Mouse (Mus musculus) intestine, postnatal 0 days (tissue): ENCODE results near the gene Ric3. TPM values are rescaled to one million over a fixed set of nuclear protein-coding genes. Genes with fewer than 3 reads are reported as not detected.

Experiments
- ATAC-seq: fragments of 200-750 bp; cut with Nextera tagmentation; 2 replicates; pipeline ENCODE4 v1.8.0; 2017; ENCODE audit warnings: mild to moderate bottlenecking, moderate TSS enrichment, moderate library complexity
- H3K27ac ChIP-seq: fragments of 300-500 bp; sonication (generic); 2 replicates; pipeline ENCODE4 v1.5.1; 2014; ENCODE audit warnings: mild to moderate bottlenecking, low read depth, low read length, moderate library complexity
- H3K27me3 ChIP-seq: fragments of 300-500 bp; sonication (generic); replicated peaks from 2 replicates; pipeline ENCODE4 v1.6.1; 2014; ENCODE audit warnings: low read length, mixed read lengths; ENCODE audit not compliant: control insufficient read depth, insufficient read depth
- H3K36me3 ChIP-seq: fragments of 300-500 bp; sonication (generic); 2 replicates; pipeline ENCODE4 v1.6.1; 2014; ENCODE audit warnings: mild to moderate bottlenecking, moderate library complexity; ENCODE audit not compliant: control insufficient read depth, insufficient read depth
- H3K4me1 ChIP-seq: fragments of 300-500 bp; sonication (generic); replicated peaks from 2 replicates; pipeline ENCODE4 v1.6.1; 2014; ENCODE audit warnings: antibody characterized with exemption, low read length, mixed read lengths; ENCODE audit not compliant: control insufficient read depth, insufficient read depth
- H3K4me2 ChIP-seq: fragments of 300-500 bp; sonication (generic); replicated peaks from 2 replicates; pipeline ENCODE4 v1.6.1; 2014; ENCODE audit warnings: low read depth, mild to moderate bottlenecking, moderate library complexity
- H3K4me3 ChIP-seq: fragments of 300-500 bp; sonication (generic); 2 replicates; pipeline ENCODE4 v1.5.1; 2014; ENCODE audit warnings: low read depth, low read length
- H3K9ac ChIP-seq: fragments of 300-500 bp; sonication (generic); 2 replicates; pipeline ENCODE4 v1.6.1; 2014; ENCODE audit warnings: mild to moderate bottlenecking, low read depth, low read length
- H3K9me3 ChIP-seq: fragments of 300-500 bp; sonication (generic); 2 replicates; pipeline ENCODE4 v1.6.1; 2016; ENCODE audit warnings: mixed run types; ENCODE audit not compliant: control insufficient read depth
- CTCF ChIP-seq: sonication (generic); IDR thresholded peaks from 2 replicates; pipeline ENCODE4 v1.5.1; 2016; ENCODE audit warnings: low read depth, mild to moderate bottlenecking, control low read depth, antibody characterized with exemption, moderate library complexity
- WGBS: fragments of 180-500 bp; shearing (Covaris S2); extraction: QIAGEN DNeasy Blood & Tissue Kit; methylation state at CpG from one replicate; pipeline ENCODE4 v1.1.7; 2014; 5-methylcytosine and 5-hydroxymethylcytosine counted together
- polyA plus RNA-seq: library from polyadenylated mRNA; unstranded; fragments of >200 nt; fragmentation: Nextera tagmentation; extraction: Ambion mirVana; gene quantifications from 2 replicates; pipeline ENCODE4 v1.2.1, GENCODE M21; 2015

Ric3 gene
- polyA plus RNA-seq, 1 experiment from 2014 or later: 1.0 TPM

DNA sequence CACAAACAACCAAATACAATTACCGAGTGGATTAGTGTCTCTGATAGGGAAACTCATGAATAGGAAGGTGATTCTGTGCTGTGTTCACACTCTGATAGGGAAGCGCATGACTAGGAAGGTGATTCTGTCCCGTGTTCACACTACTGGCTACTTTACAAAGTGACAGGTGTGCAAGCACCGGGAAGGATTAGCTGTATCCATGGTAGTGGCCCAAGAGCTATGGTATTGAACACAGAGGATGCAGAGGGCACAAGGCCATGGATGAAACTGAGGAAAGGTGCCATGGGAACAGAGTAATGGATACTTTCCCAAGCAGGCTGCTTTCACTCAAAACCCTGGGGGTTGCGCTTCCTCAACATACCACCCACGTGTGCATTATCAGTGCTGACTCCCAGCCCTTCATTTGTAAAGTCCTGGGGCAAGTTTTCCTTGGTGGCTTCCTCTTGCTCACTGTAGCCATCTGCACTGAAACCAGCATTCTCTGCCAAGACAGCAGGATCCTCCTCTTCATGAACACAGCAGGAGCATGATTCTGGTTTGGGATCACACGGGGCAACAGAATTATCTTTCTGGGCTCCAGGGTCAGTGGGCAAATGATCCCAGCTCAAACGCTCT, 44.9 kb downstream of the Ric3 start:
- no peaks in the 10 kb centered on the region for H3K4me1 ChIP-seq
- no peak for ATAC-seq
- no peak overlapping the region for H3K27ac ChIP-seq
- no peak overlapping the region for H3K9ac ChIP-seq
- H3K4me2 ChIP-seq: no peak overlapping the region
- H3K27me3 ChIP-seq: no peaks in the 10 kb centered on the region
- 70% methylated on average over 8 of the region's 8 CpGs for WGBS
- no peaks in the 10 kb centered on the region for H3K9me3 ChIP-seq
- H3K36me3 ChIP-seq: no peaks in the 10 kb centered on the region
- no peak overlapping the region for H3K4me3 ChIP-seq
- no peak for TF ChIP-seq CTCF

DNA sequence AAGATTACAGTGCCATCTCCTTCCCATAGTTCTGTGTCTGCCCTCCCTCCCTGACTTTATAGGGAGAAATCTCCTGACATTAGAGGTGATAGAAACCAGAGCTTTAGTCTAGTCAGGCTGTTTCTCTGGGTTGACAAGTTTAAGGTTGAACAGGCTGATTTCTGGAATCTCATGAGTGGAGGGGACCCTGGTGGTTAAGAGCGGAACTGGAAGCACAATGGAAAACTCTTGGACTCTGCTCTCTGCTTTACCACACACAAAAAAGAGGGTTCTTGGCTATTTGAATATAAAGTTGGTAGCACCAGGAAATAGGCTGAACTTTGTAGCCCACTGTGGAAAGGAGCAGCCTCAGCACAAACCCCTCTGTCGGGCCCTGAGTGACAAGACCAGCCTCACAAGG, 51.1 kb downstream of the Ric3 start:
- Histone ChIP-seq H3K9ac (no peak overlapping the region), H3K9me3 (no peaks in the 10 kb centered on the region), H3K4me3 (no peak overlapping the region)

DNA sequence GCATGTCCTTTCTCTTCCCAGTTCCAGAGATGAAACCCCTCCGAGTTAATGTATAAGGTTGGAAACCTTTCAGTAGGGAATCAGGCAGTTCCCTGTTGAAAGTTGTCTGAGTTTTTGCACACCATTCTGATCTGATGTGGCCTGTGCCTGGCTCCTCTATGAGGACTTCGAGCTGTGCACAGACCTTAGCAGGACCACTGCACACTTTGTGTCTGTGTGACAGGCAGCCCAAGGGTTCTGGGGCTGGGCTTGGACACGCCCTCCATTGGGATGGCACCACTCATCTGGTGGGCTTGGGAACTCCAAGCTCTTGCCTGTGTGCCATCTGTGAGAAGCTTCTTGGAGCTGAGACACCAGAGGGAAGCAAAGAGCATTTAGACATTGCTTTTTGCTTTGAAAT, 51.8 kb downstream of the Ric3 start:
- H3K27me3 ChIP-seq: no peaks in the 10 kb centered on the region
- no peaks in the 10 kb centered on the region for H3K4me1 ChIP-seq
- no peak overlapping the region for H3K4me3 ChIP-seq
- no peaks in the 10 kb centered on the region for H3K9me3 ChIP-seq
- ATAC-seq: no peak
- H3K27ac ChIP-seq: no peak overlapping the region
- H3K36me3 ChIP-seq: no peaks in the 10 kb centered on the region
- WGBS: 79% methylated on average over 3 of the region's 3 CpGs
- no peak for TF ChIP-seq CTCF
- no peak overlapping the region for H3K9ac ChIP-seq
- no peak overlapping the region for H3K4me2 ChIP-seq

More for the DNA sequence above, 51.1 kb downstream of the Ric3 start:
- whole genome bisulfite sequencing: 83% methylated on average over 2 of the region's 2 CpGs
- Histone ChIP-seq H3K36me3 (no peaks in the 10 kb centered on the region), H3K27me3 (no peaks in the 10 kb centered on the region), H3K27ac (no peak overlapping the region), H3K4me1 (no peaks in the 10 kb centered on the region), H3K4me2 (no peak overlapping the region)
- TF ChIP-seq CTCF: peak; percentile 34
- ATAC-seq: no peak

DNA sequence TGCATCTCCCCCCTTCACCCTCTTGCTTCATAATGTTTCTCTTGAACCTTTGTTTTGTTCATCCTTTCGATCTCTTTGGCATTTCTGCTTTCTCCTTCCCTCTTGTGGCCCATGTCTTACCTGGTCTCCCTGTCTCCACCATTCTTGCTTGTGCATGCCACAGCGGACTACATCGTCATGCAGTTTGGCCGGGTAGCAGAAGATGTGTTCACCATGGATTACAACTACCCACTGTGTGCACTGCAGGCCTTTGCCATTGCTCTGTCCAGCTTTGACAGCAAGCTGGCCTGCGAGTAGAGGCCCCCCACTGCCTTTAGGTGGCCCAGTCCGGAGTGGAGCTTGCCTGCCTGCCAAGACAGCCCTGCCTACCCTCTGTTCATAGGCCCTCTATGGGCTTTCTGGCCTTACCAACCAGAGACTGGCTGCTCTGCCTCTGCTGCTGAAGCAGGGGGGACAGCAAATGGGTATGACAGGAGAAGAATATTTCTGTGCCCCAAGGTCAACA, 53.1 kb downstream of the Ric3 start:
- Histone ChIP-seq H3K27me3 (no peaks in the 10 kb centered on the region), H3K4me1 (no peaks in the 10 kb centered on the region), H3K4me2 (no peak overlapping the region), H3K4me3 (no peak overlapping the region), H3K36me3 (no peaks in the 10 kb centered on the region), H3K9ac (no peak overlapping the region), H3K27ac (no peak overlapping the region), H3K9me3 (no peaks in the 10 kb centered on the region)
- TF ChIP-seq CTCF: no peak
- no peak for ATAC-seq
- 86% methylated on average over 6 of the region's 6 CpGs for WGBS

DNA sequence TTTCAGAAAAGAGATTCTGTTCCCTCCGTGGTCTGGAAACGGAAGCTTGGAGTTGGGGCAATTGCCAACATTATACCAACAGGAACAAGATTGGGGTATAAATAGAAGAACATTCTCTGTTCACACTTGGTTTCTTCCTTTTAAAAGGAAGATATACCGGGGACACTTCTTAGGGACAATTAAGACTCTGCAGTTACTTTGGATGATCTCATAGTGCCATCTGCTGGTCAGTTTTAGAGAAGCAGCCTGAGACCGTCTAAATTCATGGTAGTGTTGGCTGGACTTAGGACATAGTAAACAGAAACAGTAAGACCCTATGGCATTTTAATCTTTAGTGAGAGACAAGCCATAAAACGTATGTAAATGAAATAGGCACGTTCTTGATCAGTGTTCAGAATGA, 54.9 kb downstream of the Ric3 start:
- no peaks in the 10 kb centered on the region for H3K4me1 ChIP-seq
- no peak overlapping the region for H3K4me2 ChIP-seq
- no peaks in the 10 kb centered on the region for H3K36me3 ChIP-seq
- no peak for ATAC-seq
- H3K27me3 ChIP-seq: no peaks in the 10 kb centered on the region
- H3K9me3 ChIP-seq: no peaks in the 10 kb centered on the region
- H3K27ac ChIP-seq: no peak overlapping the region
- 30% methylated on average over 6 of the region's 6 CpGs for WGBS
- TF ChIP-seq CTCF: peak; percentile 83
- no peak overlapping the region for H3K9ac ChIP-seq
- no peak overlapping the region for H3K4me3 ChIP-seq

DNA sequence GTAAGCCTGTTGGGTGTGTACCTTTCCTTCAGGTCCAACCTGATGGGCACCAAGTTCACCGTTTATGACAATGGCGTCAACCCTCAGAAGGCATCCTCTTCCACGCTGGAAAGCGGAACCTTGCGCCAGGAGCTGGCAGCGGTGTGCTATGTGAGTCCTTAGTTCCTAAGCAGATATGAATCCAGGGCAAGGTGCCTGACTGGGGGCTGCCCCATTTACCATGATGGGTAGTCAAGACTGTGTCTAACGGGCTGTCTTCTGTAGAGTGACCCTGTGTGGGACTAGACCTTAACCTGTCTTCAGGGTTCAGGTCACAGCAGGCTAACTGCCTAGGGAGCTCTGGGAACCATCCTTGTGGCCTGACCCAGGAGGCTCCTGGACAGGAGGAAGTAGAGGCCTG, 55.4 kb downstream of the Ric3 start:
- H3K36me3 ChIP-seq: no peaks in the 10 kb centered on the region
- 94% methylated on average over 7 of the region's 7 CpGs for WGBS
- no peaks in the 10 kb centered on the region for H3K9me3 ChIP-seq
- no peak for TF ChIP-seq CTCF
- H3K27ac ChIP-seq: no peak overlapping the region
- H3K4me2 ChIP-seq: no peak overlapping the region
- no peak for ATAC-seq
- no peaks in the 10 kb centered on the region for H3K4me1 ChIP-seq
- H3K9ac ChIP-seq: no peak overlapping the region
- no peaks in the 10 kb centered on the region for H3K27me3 ChIP-seq
- H3K4me3 ChIP-seq: no peak overlapping the region

DNA sequence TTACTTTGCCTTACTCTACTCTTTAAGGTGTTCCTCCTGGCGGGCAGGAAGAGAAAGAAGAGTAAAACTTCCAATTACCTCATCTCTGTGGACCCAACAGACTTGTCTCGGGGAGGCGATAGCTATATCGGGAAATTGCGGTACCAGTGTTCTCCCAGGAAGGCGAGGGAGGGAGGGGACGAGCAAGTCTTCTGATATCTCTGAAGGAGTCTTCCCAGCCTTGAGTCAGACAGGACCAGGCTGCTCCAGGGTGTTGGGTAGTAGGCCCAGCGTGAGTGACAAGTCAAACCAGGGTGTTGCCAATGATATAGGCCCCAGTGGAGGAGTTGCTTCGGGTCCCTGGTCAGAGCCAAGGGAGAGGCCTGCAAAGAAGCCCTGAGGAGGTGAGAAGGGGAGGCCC, 56.2 kb downstream of the Ric3 start:
- Histone ChIP-seq H3K27ac (no peak overlapping the region), H3K9me3 (no peaks in the 10 kb centered on the region), H3K4me3 (no peak overlapping the region), H3K4me2 (no peak overlapping the region), H3K27me3 (no peaks in the 10 kb centered on the region), H3K4me1 (no peaks in the 10 kb centered on the region), H3K36me3 (no peaks in the 10 kb centered on the region), H3K9ac (no peak overlapping the region)
- no peak for ATAC-seq
- WGBS: 90% methylated on average over 9 of the region's 9 CpGs
- no peak for TF ChIP-seq CTCF
